Mouse (Mus musculus) kidney, adult 8-10 months (tissue): ENCODE results near the gene Cep164.
A peak's percentile ranks its signal among the peaks of the same experiment; 100 is the strongest.

Experiments
- DNase-seq, 2 experiments: peaks; one replicate each; pipeline ENCODE4 v3.0.0; 2022

Cep164 gene

GRCm38 (mm10) chr9:45838069-45838433 is 9.6 kb upstream of the Cep164 start:
- DNase-seq = no peak

- no peak for DNase-seq
Observed at GRCm38 (mm10) chr9:45833461-45833860, 5.0 kb upstream of the Cep164 start.

- no peak for DNase-seq
Observed at GRCm38 (mm10) chr9:45832898-45833297, 4.4 kb upstream of the Cep164 start.

- peak; percentile 71 to 83 for DNase-seq
Observed at GRCm38 (mm10) chr9:45829107-45829506, 616 bp upstream of the Cep164 start.

- DNase-seq = no peak
Observed at GRCm38 (mm10) chr9:45827663-45828290, 714 bp downstream of the Cep164 start.

GRCm38 (mm10) chr9:45818406-45819011 is 10.0 kb downstream of the Cep164 start:
- no peak for DNase-seq

GRCm38 (mm10) chr9:45815525-45815924 is 13.0 kb downstream of the Cep164 start:
- DNase-seq = no peak

GRCm38 (mm10) chr9:45815113-45815512 is 13.4 kb downstream of the Cep164 start:
- DNase-seq = peak in 1 of 2 experiments; percentile 31

- DNase-seq = no peak
Observed at GRCm38 (mm10) chr9:45811946-45812345, 16.5 kb downstream of the Cep164 start.

GRCm38 (mm10) chr9:45807761-45808160 is 20.7 kb downstream of the Cep164 start:
- DNase-seq = no peak

- peak in 1 of 2 experiments; percentile 9 for DNase-seq
Observed at GRCm38 (mm10) chr9:45807337-45807736, 21.2 kb downstream of the Cep164 start.

GRCm38 (mm10) chr9:45806847-45807246 is 21.6 kb downstream of the Cep164 start:
- peak; percentile 60 to 74 for DNase-seq

GRCm38 (mm10) chr9:45803070-45803774 is 25.3 kb downstream of the Cep164 start:
- no peak for DNase-seq

- DNase-seq = no peak
Observed at GRCm38 (mm10) chr9:45799402-45799801, 29.1 kb downstream of the Cep164 start.

GRCm38 (mm10) chr9:45798467-45799164 is 29.9 kb downstream of the Cep164 start:
- peak in 1 of 2 experiments; percentile 4 for DNase-seq

- DNase-seq = no peak
Observed at GRCm38 (mm10) chr9:45797271-45797670, 31.2 kb downstream of the Cep164 start.

GRCm38 (mm10) chr9:45795722-45796121 is 32.8 kb downstream of the Cep164 start:
- no peak for DNase-seq

GRCm38 (mm10) chr9:45793697-45794096 is 34.8 kb downstream of the Cep164 start:
- DNase-seq = no peak

- DNase-seq = no peak
Observed at GRCm38 (mm10) chr9:45792235-45792634, 36.3 kb downstream of the Cep164 start.

GRCm38 (mm10) chr9:45791456-45792142 is 36.9 kb downstream of the Cep164 start:
- DNase-seq = no peak

GRCm38 (mm10) chr9:45788405-45788804 is 40.1 kb downstream of the Cep164 start:
- DNase-seq = no peak

- DNase-seq = no peak
Observed at GRCm38 (mm10) chr9:45787547-45787946, 40.9 kb downstream of the Cep164 start.

- no peak for DNase-seq
Observed at GRCm38 (mm10) chr9:45787071-45787470, 41.4 kb downstream of the Cep164 start.
